Mouse (Mus musculus) hindbrain, embryonic 13.5 days (tissue): ENCODE measurements around the gene Zfp74. TPM values are rescaled to one million over a fixed set of nuclear protein-coding genes. Genes with fewer than 3 reads are reported as not detected.
A peak's percentile ranks its signal among the peaks of the same experiment; 100 is the strongest.

Source experiments
- ATAC-seq: fragments of 200-750 bp; cut with Nextera tagmentation; 2 replicates; pipeline ENCODE4 v1.8.0; 2017; ENCODE audit warnings: moderate TSS enrichment; ENCODE audit not compliant: low FRiP score
- H3K27ac ChIP-seq: fragments of 300-500 bp; sonication (generic); 2 replicates; pipeline ENCODE4 v1.5.1; 2015; ENCODE audit warnings: inconsistent platforms, mild to moderate bottlenecking, moderate library complexity
- H3K27me3 ChIP-seq: fragments of 300-500 bp; sonication (generic); 2 replicates; pipeline ENCODE4 v1.6.1; 2015; ENCODE audit warnings: mild to moderate bottlenecking, inconsistent platforms
- H3K36me3 ChIP-seq: fragments of 300-500 bp; sonication (generic); 2 replicates; pipeline ENCODE4 v1.6.1; 2015; ENCODE audit warnings: mild to moderate bottlenecking, inconsistent platforms
- H3K4me1 ChIP-seq: fragments of 300-500 bp; sonication (generic); replicated peaks from 2 replicates; pipeline ENCODE4 v1.6.1; 2015; ENCODE audit warnings: inconsistent platforms
- H3K4me2 ChIP-seq: fragments of 300-500 bp; sonication (generic); 2 replicates; pipeline ENCODE4 v1.6.1; 2015; ENCODE audit warnings: inconsistent platforms, mild to moderate bottlenecking, moderate library complexity
- H3K4me3 ChIP-seq: fragments of 300-500 bp; sonication (generic); 2 replicates; pipeline ENCODE4 v1.5.1; 2015; ENCODE audit warnings: mild to moderate bottlenecking, inconsistent platforms
- H3K9ac ChIP-seq: fragments of 300-500 bp; sonication (generic); 2 replicates; pipeline ENCODE4 v1.6.1; 2015; ENCODE audit warnings: mild to moderate bottlenecking, inconsistent platforms
- H3K9me3 ChIP-seq: fragments of 300-500 bp; sonication (generic); 2 replicates; pipeline ENCODE4 v1.6.1; 2016; ENCODE audit warnings: inconsistent platforms
- WGBS: fragments of 180-500 bp; shearing (Covaris S2); methylation state at CpG from one replicate; pipeline ENCODE4 v1.1.7; 2015; 5-methylcytosine and 5-hydroxymethylcytosine counted together
- polyA plus RNA-seq: library from polyadenylated mRNA; unstranded; fragments of >200 nt; fragmentation: Nextera tagmentation; extraction: Ambion mirVana; gene quantifications from 2 replicates; pipeline ENCODE4 v1.2.1, GENCODE M21; 2015

The Zfp74 gene
- 17.5 and 18.4 TPM in 2 replicates for polyA plus RNA-seq

DNA sequence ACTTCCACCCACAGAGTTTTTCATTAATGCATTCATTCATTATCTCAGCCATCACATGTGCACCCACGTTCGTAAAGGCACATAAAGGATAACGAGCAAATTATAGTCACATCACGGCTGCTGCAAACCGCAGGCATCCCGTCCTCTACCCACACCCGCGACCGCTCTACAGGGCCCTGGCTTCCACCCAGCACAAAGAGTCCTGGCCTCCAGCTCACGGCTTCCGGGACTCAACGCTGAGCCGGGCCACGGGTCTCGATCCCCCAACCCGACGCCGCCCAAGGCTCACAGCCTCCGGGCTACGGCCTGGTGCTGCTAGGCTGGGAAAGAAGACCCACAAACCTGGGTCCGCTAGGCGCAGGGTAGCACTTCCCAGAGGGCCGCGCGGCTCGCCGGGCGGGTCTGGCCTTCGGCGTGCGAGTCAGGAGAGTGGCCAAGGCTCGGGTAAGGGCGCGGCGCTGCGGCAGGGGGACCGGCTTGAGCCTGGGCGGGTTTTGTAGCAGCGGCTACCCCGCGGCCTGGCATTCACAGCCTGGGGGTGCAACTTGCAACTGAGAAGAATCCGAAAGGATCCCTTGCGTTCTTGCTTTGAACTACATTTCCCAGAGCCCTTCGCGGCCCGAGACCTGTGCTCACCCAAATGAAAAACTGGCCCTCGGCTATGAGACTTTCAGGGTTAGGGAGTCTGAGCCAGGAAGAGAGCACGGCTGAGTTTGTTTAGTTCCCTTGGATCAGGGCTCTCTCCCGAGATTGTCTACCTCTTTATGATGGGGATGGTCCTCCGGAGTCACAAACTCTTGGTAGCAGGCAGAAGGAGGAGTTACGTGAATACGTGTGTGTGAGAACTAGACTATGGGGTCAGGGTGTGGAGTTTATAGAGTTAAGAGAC is at the start of gene Zfp74:
Zfp74 (minus strand) TSS at position 577 of the 889 bp plus-strand sequence.
- Histone ChIP-seq H3K4me1 (peaks cover 6% of the 10 kb centered on the region; the same call in 1 of the 2 replicates), H3K4me3 (peak within 1 kb of the TSS; percentile 77), H3K9me3 (no peaks in the 10 kb centered on the region), H3K4me2 (peak within 1 kb of the TSS; percentile 62), H3K9ac (peak within 1 kb of the TSS; percentile 94), H3K27me3 (no peaks in the 10 kb centered on the region), H3K27ac (peak within 1 kb of the TSS; percentile 95), H3K36me3 (peaks cover 20% of the 10 kb centered on the region)
- WGBS, result under 1% methylated on average over 52 of the region's 52 CpGs
- ATAC-seq, result peak; percentile 91

DNA sequence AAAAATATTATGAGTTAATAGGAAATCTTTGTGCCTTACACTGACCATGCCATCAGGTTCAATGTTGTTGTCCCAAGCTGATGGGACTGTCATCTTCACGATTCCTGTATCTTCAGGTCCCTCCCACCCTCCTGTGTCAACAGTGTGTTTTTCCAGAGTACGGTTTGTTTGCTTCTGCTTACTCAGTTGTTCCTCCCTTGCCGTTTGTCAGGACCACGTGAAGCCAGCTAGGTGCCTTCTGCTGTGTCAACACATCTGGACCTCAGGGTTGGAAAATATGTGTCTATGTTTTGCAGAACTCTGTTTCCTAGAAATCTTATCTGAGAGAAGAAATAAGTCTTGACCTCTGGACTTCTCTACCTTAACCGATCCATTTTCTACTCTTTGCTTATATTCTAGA is 46.7 kb upstream of the Zfp74 start:
- no peak overlapping the region for H3K9ac ChIP-seq
- WGBS, result 92% methylated on average over 5 of the region's 5 CpGs
- H3K27ac ChIP-seq, result no peak overlapping the region
- H3K27me3 ChIP-seq, result no peaks in the 10 kb centered on the region
- H3K36me3 ChIP-seq, result peaks cover 57% of the 10 kb centered on the region
- H3K9me3 ChIP-seq, result no peaks in the 10 kb centered on the region
- H3K4me3 ChIP-seq, result no peak overlapping the region
- no peak for ATAC-seq
- no peaks in the 10 kb centered on the region for H3K4me1 ChIP-seq
- H3K4me2 ChIP-seq, result no peak overlapping the region

DNA sequence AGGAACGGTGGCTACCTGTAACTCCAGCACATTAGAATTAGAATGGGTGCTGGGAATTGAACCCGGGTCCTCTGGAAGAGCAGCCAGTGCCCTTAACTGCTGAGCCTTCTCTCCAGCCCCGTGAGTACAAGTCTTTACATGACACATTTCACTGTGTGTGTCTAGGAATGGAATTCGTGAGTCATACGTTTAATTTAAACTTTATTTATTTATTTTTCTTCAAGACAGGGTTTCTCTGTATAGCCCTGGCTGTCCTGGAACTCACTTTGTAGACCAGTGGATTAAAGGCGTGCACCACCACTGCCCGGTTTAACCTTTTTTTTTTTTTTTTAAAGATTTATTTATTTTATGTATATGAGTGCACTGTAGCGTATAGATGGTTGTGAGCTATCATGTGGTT is 41.2 kb upstream of the Zfp74 start:
- no peaks in the 10 kb centered on the region for H3K27me3 ChIP-seq
- no peak overlapping the region for H3K9ac ChIP-seq
- H3K4me2 ChIP-seq, result no peak overlapping the region
- H3K27ac ChIP-seq, result no peak overlapping the region
- no peak overlapping the region for H3K4me3 ChIP-seq
- H3K36me3 ChIP-seq, result peaks cover 87% of the 10 kb centered on the region
- H3K9me3 ChIP-seq, result no peaks in the 10 kb centered on the region
- no peaks in the 10 kb centered on the region for H3K4me1 ChIP-seq
- no peak for ATAC-seq
- WGBS, result 92% methylated on average over 8 of the region's 8 CpGs

DNA sequence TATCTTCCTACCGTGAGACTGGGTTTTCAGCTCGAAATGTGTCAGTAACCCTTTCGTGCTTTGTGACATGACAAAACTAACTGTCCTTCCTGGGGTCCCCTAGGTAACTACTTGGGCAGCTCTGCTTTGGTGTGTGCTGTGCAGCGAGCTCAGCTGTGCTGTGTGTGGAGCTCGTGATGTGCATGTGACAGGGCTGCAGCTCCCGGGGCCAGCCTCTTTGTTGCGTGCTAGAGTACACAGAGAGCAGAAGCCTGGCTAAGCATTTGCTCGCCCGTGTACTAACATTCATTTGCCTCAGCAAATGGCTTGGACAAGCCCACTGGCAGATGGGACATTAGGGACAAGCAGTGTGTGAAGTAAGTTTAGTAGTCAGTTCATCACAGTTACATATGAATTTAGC is 39.5 kb upstream of the Zfp74 start:
- 98% methylated on average over 9 of the region's 9 CpGs for WGBS
- no peaks in the 10 kb centered on the region for H3K9me3 ChIP-seq
- H3K36me3 ChIP-seq, result peaks cover 79% of the 10 kb centered on the region
- H3K4me3 ChIP-seq, result no peak overlapping the region
- no peaks in the 10 kb centered on the region for H3K4me1 ChIP-seq
- ATAC-seq, result no peak
- no peak overlapping the region for H3K4me2 ChIP-seq
- no peak overlapping the region for H3K27ac ChIP-seq
- H3K9ac ChIP-seq, result no peak overlapping the region
- no peaks in the 10 kb centered on the region for H3K27me3 ChIP-seq

DNA sequence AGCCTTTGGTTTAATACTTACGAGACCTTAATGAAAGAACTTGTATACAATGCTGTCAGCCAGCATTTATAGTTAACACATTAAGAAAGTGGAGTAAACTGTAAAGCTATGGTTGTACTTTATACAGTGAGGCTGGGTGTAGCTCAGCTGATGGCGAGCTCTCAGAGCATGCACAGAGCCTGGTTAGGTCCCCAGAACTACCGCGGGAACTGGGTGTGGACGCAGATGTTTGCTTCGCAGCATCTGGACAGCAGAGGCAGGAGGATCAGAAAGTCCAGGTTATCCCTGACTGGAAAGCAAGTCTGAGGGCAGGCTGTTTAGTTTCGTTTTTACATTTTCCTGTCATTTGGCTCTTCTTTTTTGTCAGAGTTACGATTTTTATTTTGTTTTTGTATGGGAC is 38.8 kb upstream of the Zfp74 start:
- Histone ChIP-seq H3K9ac (no peak overlapping the region), H3K27me3 (no peaks in the 10 kb centered on the region), H3K4me1 (no peaks in the 10 kb centered on the region), H3K4me3 (no peak overlapping the region), H3K27ac (no peak overlapping the region), H3K36me3 (peaks cover 78% of the 10 kb centered on the region), H3K9me3 (no peaks in the 10 kb centered on the region), H3K4me2 (no peak overlapping the region)
- WGBS, result 93% methylated on average over 8 of the region's 8 CpGs
- ATAC-seq, result no peak

DNA sequence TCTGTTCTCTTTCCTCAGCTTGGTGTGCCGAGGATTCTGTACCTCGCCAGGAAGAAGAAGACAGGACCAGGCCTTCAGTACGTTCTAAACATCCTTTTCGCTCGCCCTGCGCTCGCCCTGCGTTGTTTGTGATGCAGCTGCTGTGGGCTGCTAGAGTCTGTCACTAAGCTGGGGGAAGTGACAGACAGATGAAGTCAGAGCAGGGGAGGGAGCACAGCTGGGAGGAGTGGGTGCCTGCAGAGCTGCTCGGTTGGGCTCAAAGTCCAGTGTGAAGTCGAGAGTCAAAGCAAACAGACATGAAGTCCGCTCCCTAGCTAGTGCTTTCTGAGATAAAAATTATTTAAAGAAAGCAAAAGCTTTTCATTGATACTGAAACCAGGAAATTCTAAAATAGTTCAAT is 35.1 kb upstream of the Zfp74 start:
- Histone ChIP-seq H3K36me3 (peaks cover 62% of the 10 kb centered on the region), H3K4me2 (no peak overlapping the region), H3K9ac (no peak overlapping the region; the same call in 1 of the 2 replicates), H3K4me3 (no peak overlapping the region), H3K9me3 (no peaks in the 10 kb centered on the region), H3K27me3 (no peaks in the 10 kb centered on the region), H3K27ac (no peak overlapping the region), H3K4me1 (peaks cover 8% of the 10 kb centered on the region)
- 89% methylated on average over 11 of the region's 11 CpGs for WGBS
- no peak for ATAC-seq

DNA sequence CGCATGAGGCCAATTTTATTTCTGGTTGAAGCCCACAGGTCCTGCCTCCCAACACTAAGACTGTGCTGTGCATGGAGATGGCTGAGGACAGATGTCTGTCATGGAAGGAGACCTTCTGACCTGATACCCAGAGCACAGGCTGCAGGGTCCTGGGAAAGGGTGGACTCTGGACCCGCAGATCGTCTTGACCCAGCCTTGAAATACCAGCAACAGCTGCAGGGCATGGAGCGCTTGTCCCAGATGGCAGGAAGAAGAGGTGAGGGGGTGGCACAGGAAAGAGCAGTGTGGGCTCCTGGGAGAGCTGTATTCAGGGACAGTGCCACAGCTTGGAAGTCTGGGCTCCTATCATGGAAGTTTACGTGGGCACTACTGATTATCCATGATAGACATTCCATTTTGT is 33.7 kb upstream of the Zfp74 start:
- peaks cover 16% of the 10 kb centered on the region for H3K4me1 ChIP-seq
- no peak overlapping the region for H3K4me2 ChIP-seq
- no peaks in the 10 kb centered on the region for H3K27me3 ChIP-seq
- H3K36me3 ChIP-seq, result peaks cover 50% of the 10 kb centered on the region
- H3K9ac ChIP-seq, result no peak overlapping the region
- no peak overlapping the region for H3K4me3 ChIP-seq
- 94% methylated on average over 5 of the region's 5 CpGs for WGBS
- no peak for ATAC-seq
- H3K9me3 ChIP-seq, result no peaks in the 10 kb centered on the region
- no peak overlapping the region for H3K27ac ChIP-seq

DNA sequence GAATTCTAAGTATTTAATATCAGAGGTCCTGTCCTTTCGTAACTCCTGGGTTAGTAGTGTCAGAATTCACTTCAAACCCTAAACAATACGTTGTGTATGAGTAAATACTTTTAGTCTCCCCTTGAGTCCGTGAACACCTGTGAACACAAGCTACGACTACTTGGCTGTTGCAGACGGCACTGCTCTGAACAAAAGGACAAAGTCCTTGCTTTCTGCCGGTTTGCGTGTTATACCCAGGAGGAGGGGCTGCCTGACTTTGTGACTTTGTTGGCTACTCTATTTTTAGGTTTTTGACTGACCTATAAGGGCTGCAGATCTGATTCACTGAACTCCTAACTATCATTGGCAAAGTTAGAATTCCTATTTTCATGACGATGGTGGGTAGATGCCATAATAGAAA is 32.2 kb upstream of the Zfp74 start:
- H3K9ac ChIP-seq, result no peak overlapping the region
- H3K36me3 ChIP-seq, result peaks cover 37% of the 10 kb centered on the region
- H3K4me3 ChIP-seq, result no peak overlapping the region
- H3K27ac ChIP-seq, result no peak overlapping the region
- H3K27me3 ChIP-seq, result no peaks in the 10 kb centered on the region
- no peak for ATAC-seq
- H3K4me1 ChIP-seq, result peaks cover 21% of the 10 kb centered on the region
- H3K9me3 ChIP-seq, result no peaks in the 10 kb centered on the region
- 92% methylated on average over 8 of the region's 8 CpGs for WGBS
- no peak overlapping the region for H3K4me2 ChIP-seq

DNA sequence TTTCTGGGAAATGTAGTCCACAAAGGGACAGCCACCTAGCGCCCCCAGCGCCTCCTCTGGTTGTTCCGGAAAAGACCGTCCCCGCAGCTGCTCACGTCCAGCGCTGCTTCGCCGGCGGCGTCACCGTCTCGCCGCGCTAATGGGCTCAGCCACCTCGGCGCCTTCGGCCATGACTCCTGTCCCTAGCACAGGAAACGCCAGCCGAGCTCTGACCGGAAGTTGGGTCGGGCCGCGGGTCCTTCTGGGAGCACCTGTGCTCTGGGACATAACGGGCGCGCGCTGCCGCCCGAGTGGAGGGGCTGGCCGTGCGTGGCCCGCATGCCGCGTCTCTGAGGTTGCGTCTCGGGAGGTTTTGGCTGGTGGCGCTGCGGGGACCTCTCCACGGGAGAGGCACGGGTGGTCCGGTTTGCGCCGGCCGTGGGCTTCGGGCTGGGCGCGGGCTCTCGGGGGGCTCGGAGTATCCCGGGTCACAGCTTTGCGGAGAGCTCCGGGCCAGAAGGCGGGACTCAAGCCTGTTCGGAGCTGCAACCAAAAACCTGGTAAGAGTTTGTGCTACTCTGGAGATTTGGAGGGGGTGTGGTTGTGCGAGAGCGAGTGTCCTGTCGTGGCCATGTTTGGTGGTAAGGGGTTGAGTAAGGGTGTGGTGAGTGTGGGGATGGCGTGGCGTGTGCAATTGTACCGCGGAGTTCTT is 29.9 kb upstream of the Zfp74 start, which contains the start of gene Zfp568:
Zfp568 (plus strand) TSS at position 266 of the 691 bp plus-strand sequence.
- Histone ChIP-seq H3K27ac (peak within 1 kb of the TSS; percentile 89), H3K4me1 (peaks cover 21% of the 10 kb centered on the region), H3K27me3 (no peaks in the 10 kb centered on the region), H3K4me3 (peak within 1 kb of the TSS; percentile 83), H3K9me3 (no peaks in the 10 kb centered on the region), H3K4me2 (peak within 1 kb of the TSS; percentile 73), H3K9ac (peak within 1 kb of the TSS; percentile 87), H3K36me3 (peaks cover 23% of the 10 kb centered on the region)
- ATAC-seq, result peak; percentile 97
- under 1% methylated on average over 62 of the region's 62 CpGs for WGBS

DNA sequence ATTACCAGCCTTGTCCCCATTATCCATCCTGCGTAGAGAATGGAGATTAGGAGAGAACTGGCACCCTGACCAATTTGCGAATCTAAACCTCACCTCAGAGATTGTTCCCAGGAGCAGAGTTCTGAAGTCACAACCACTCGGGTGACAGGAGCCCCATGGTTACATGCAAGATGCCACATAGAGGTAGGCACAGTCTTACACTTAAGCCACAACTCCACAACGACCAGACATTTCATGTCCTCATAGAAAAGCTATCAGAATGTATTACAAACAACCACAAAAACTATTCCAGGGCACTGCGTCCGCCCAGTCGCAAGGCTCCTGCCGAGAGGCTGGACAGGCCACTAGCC is 29.4 kb upstream of the Zfp74 start:
- 2% methylated on average over 8 of the region's 8 CpGs for WGBS
- Histone ChIP-seq H3K27me3 (no peaks in the 10 kb centered on the region), H3K9ac (peak overlapping the region; percentile 87)

DNA sequence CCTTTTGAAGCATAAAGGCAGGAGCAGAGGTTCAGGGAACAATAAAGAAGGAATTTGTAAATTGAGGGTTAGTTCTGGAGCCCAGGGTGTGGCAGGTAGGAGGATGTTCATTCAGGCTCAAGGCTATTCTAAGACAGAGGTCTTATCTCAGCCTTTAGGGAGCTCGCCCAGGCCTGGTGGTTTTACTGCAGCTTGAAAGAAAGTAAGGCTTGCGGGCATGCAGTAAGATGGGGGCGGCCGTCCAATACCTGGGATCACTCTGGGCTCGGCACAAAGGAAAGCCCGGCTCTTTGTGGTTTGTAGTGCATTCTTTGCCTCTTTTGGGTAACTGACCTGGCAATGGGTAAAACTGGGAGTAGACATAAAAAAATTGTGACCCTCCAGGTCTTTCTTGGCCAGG is 29.0 kb upstream of the Zfp74 start:
- H3K4me1 ChIP-seq, result peaks cover 21% of the 10 kb centered on the region
- H3K27ac ChIP-seq, result peak overlapping the region; percentile 89
- H3K4me3 ChIP-seq, result peak overlapping the region; percentile 83
- ATAC-seq, result no peak
- peak overlapping the region; percentile 87 for H3K9ac ChIP-seq
- WGBS, result 35% methylated on average over 6 of the region's 6 CpGs
- peaks cover 17% of the 10 kb centered on the region for H3K36me3 ChIP-seq
- H3K4me2 ChIP-seq, result peak overlapping the region; percentile 73
- no peaks in the 10 kb centered on the region for H3K27me3 ChIP-seq
- H3K9me3 ChIP-seq, result no peaks in the 10 kb centered on the region

More for the DNA sequence above, 29.4 kb upstream of the Zfp74 start:
- Histone ChIP-seq H3K9me3 (no peaks in the 10 kb centered on the region), H3K27ac (peak overlapping the region; percentile 89), H3K4me1 (peaks cover 21% of the 10 kb centered on the region), H3K4me2 (peak overlapping the region; percentile 73), H3K4me3 (peak overlapping the region; percentile 83), H3K36me3 (peaks cover 20% of the 10 kb centered on the region)
- ATAC-seq, result no peak

DNA sequence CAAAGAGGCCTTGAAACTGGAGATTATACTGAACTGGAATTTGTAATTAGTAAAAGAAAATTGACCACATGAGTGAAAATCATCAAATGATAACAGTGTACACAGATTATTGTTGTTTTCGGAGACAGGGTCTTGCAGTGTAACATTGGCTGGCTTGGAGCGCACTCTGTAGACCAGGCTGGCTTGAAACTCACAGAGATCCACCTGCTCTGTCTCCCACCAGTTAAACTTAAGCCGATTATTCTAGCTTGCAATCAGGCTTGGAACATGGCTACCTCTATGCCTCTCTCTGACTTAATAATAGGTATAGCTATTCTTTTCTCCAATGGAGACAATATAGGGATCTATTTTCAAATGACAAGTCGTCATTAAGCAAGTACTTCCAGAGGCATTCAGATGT is 28.5 kb upstream of the Zfp74 start:
- 0 out of 2 replicates have a peak overlapping the region, but pooled peaks have one; percentile 83 for H3K4me3 ChIP-seq
- H3K36me3 ChIP-seq, result peaks cover 11% of the 10 kb centered on the region
- no peaks in the 10 kb centered on the region for H3K9me3 ChIP-seq
- peaks cover 21% of the 10 kb centered on the region for H3K4me1 ChIP-seq
- ATAC-seq, result no peak
- H3K9ac ChIP-seq, result no peak overlapping the region; the same call in 1 of the 2 replicates
- H3K27ac ChIP-seq, result no peak overlapping the region
- WGBS, result 85% methylated on average over 4 of the region's 4 CpGs
- H3K4me2 ChIP-seq, result peak overlapping the region; percentile 73
- no peaks in the 10 kb centered on the region for H3K27me3 ChIP-seq
